Mouse (Mus musculus) cerebral cortex, adult 2 months (tissue): Measurements from ENCODE around the gene Erbb4.

Experiments
- WGBS: fragments of 180-500 bp; shearing (Covaris S2); methylation state at CpG from one replicate; pipeline ENCODE4 v1.1.7; 2018; 5-methylcytosine and 5-hydroxymethylcytosine counted together

Gene Erbb4

DNA sequence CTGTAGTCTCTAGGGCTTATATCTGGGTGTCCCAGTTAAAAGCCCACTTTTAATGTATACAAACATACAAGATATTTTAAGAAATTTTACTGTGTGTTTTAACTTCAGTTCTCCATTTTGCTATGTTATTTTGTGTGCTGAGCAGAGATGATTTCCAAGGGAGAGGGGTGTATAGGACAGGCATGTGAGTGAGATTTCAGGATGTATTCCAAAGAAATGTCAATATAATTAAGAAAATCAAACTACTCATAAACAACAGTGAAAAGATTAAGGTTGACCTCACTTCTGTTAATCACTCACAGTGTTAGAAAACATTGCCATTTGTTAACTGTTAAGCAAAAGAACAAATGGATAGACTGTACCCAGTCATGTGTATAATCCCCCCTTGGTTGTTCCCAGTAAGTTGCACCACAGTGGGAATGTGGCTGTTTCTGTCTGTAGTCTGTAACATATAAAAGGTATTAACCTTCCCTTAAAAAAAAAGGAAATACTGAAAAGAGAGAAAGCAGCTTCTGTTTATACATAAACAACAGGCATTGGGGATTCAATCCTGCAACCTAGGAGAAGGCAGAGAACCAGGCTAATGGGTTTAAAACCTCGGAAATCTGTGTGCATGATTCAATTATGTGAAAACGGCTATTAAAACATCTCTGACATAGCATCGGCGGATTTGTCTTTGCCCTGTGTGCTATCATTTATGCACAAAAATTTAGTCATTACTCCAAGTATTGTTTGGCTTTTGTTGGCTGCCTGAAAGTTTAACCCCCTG, 84.5 kb downstream of the Erbb4 start:
- WGBS = 59% methylated on average over 4 of the region's 4 CpGs

DNA sequence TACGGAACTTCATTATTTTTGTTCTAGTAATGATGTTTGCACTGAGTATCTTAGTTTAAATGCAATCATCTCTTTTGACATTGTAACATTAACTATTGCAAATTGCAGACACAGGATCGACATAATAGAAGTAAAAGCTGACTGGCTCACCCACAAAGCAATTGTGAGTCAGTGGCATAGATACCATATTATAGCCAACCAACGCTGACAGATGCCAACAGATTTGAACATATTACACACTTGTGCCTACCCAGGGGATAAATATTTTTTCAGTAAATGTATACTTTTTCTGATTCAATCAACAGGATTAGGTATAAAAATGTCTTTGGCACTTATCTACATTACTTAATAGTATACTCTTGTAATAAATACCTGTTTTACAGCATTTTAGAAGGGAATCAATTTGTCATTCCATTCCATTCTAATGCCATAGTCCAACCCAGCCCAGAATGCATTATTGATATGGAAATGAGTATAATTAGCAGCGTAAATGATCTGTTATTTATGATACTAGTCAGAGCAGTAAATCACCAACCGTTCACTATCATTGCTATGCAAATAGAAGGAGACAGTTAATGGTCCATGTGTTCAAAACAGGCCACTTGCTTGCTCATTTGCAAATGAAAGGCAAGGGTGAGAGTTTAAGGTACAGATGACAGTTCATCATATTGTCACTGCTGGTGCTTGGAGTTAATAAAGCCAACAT, 97.9 kb downstream of the Erbb4 start:
- 67% methylated on average over 5 of the region's 5 CpGs for WGBS

GRCm38 (mm10) chr1:69001371-69001770, 106.5 kb downstream of the Erbb4 start:
- WGBS = 45% methylated on average over 3 of the region's 3 CpGs

DNA sequence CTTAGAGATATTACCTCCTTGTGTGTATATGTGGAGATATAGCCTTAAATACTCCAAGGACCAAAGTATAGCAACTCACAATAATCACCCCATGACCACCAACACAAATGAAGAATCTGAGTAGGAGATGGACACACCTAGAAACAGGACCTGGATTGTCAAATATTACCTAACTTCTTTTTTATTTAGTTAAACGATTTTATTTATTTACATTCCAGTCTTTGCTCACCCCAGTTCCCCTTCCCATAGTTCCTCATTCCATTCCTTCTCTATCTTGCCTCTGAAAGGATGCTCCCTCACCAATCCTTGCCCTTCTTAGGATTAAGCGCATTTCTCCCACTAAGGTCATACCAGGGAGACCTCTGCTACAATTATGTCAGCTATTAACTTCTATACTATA, 128.6 kb downstream of the Erbb4 start:
- 82% methylated on average over 2 of the region's 2 CpGs for WGBS

DNA sequence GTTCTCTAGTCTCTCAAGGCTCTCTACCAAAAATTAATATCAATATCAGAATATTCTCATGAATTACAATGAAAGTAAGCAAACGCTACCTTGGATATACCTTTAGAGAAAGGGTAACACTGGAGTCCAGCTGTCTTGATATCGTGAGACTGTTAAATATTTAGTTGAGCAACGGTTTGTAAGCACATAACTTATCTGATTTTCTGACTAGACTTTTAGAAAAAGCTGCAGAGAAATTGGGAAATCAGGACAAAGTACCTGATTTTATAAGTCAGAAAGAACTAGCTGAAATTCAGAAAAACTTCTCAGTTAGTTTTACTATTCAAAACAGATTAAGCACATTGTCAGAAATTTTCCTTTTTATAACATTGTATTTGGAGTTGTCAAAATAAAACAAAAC, 129.3 kb downstream of the Erbb4 start:
- WGBS = 85% methylated on average over 3 of the region's 3 CpGs

DNA sequence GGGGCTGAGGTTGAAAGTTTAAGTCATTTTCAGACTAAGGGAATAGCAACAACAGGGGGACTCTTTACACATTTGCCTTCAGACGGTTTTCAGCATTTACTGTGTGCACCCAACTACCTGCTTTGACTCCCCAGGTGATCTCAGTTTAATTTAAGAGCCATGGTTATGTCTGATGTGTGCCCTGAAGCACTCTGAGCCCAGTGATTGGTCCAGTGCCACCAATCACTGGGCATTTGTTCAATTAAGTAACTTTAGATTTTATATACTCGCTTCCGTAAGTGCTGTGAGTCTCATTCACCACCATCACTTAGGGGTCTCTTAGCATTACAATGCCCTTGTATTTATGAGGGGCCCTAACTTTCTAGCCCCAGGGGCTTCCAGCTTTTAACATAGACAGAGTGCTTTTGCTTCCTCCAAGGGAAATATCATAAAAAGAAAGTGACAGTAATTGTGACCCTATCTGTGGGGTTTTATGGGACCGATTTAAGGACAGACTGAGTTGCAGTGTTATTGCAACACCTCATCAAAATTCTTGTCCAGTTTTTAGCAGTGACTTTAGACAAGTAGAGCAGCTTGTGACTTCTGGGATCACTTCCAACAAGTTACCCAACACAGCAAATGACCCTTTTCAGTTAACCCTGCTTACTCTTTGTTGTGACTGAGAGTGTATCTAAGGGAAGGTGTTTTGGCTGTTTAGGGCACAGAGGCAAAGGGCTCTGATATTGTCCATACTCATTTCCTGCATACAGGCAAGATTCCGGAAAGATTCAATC, 134.3 kb downstream of the Erbb4 start:
- whole genome bisulfite sequencing = 75% methylated on average over 5 of the region's 5 CpGs

GRCm38 (mm10) chr1:68961365-68962116, 146.3 kb downstream of the Erbb4 start:
- WGBS = 44% methylated on average over 2 of the region's 2 CpGs

- WGBS = 68% methylated on average over 4 of the region's 4 CpGs
Measured at GRCm38 (mm10) chr1:68956766-68957533, 150.9 kb downstream of the Erbb4 start.

GRCm38 (mm10) chr1:68955482-68955881, 152.4 kb downstream of the Erbb4 start:
- WGBS = 60% methylated on average over 2 of the region's 2 CpGs

GRCm38 (mm10) chr1:68943141-68943540, 164.7 kb downstream of the Erbb4 start:
- 85% methylated on average over 2 of the region's 2 CpGs for WGBS

DNA sequence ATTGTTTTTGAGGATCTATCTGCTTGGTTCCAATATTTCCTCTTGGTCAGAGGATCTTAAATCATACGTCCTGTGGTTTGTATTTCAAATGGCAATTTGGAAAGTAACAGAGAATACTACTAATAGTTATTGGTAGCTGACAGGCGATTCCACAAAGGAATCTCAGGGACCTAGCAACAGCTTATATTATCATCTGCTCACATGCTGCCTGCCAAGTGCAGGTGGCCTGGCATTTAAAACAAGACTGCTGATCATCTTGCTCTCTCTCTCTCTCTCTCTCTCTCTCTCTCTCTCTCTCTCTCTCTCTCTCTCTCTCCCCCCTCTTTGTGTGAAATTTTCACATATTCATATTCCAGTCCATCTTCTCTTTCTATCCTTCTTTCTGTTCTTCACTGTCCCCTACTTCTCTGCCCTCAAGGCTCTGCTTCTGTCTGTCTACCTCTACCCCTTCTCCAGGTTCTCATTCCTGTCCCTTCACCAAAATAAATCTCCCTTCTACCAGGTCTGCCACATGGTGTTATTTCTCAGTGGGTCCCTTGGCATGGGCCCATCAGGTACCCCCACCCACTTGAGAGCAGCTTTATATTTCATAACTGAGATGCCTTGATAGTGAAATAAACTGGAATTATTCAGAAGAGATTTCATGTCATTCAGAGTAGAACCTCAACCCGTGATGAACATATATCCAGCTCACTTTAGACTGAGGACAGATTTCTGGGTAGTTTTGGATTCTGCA, 174.4 kb downstream of the Erbb4 start:
- 85% methylated on average over 3 of the region's 3 CpGs for WGBS

DNA sequence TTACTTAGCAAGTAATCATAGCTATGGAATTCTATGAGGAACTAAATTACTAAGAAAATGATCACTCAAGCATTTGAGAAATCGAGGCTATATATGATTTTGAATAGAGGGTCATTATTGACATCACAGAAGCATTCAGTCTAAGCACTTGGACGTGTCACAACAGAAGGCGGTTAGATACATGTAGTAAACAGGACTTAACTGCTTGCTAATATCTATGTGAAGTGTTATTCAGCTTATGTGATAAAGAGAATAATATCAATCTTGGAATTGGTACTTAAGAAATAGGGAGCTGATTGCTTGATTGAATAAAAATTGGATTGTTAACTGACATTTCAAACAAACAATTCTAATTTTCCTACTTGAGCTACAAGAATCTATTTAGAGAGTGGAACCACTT, 190.0 kb downstream of the Erbb4 start:
- WGBS = 60% methylated on average over 3 of the region's 3 CpGs

DNA sequence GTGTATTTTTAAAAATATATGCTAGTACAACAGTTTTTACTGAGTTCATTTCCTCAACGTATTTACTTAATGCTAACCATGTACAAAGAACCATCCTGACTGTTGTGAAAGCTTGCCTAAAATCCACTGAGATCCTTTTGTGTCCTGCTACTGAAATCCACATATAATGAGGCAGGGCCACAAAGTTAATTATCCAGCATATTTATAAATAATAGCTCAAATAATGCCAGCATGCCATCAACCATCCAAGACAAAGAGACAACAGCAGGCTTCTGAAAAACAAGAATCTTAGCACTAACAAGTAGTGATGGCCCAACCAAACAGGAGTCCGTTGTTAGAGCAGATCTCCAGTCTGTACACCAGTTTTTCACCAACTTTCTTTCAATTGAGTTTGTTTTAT, 215.8 kb downstream of the Erbb4 start:
- 70% methylated on average over 2 of the region's 2 CpGs for WGBS

DNA sequence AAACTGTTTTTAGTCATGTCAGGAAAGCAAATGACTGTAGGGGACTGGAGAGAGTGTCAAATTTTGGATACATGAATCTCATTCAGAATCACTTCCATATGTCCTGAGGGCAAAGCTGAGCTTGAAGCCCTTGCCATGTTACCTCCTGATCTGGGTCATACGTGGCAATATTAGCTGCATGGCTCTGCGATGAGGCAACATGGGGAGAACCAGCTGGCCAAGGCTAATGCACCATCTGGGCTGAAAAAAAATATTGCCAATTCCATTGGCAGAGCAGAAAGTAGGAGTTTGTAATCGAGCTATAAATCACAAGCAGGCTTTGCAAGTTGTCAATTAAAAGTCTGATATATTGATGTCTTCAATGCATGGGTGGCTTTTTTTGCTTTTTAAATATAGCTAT, 221.0 kb downstream of the Erbb4 start:
- WGBS = 38% methylated on average over 3 of the region's 3 CpGs

GRCm38 (mm10) chr1:68874954-68875353, 232.9 kb downstream of the Erbb4 start:
- 63% methylated on average over 8 of the region's 8 CpGs for WGBS

DNA sequence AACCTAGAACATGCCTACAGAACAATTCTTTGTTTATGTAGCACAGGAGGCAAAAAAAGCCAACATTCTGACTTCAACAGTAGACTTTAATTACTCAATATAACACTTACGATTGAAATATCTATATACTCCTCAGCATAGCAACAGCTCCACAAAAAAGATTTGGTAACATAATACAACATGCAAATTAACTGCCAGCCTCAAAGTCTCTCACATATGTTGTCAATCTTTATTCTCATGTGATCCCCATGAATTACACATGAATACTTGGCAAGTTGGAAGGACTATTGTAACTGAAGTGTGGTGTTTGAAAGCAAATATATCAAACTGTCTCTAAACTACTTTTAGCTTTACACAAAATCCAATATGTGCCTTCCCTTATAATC, 234.2 kb downstream of the Erbb4 start:
- 40% methylated on average over 1 of the region's 1 CpGs for WGBS

DNA sequence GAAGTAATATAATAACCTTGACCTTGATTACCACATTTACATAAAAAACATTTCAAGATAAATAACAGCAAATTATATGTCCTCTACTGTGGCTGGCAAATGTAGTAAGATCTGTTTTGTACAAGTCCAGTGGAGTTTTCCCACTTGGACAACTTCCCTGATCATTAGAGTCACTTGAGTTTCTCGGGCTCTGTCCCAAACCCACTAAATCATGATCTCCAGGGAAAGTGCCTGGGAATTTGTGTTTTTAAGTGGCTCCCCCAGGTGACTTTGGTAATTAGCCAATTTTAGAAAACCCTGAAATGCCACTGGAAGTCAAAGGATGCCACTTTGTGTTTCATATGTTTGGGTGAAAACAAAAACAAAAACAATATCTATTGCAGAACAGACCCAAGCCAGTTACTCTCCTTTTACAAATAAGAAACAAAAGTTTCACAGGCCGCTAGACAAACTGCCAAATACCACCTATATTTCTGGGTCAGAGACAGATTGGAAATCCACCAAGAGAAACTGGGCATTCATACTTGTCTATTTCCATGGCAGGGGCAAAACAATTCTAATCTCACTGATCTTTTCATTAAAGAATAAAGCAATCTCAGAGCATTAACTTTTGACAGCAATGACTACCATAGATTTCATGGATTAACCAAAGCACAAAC, 234.8 kb downstream of the Erbb4 start:
- 58% methylated on average over 2 of the region's 2 CpGs for WGBS

GRCm38 (mm10) chr1:68860341-68860740, 247.5 kb downstream of the Erbb4 start:
- 73% methylated on average over 2 of the region's 2 CpGs for WGBS

- WGBS = 76% methylated on average over 4 of the region's 4 CpGs
Measured at GRCm38 (mm10) chr1:68859480-68859879, 248.4 kb downstream of the Erbb4 start.

DNA sequence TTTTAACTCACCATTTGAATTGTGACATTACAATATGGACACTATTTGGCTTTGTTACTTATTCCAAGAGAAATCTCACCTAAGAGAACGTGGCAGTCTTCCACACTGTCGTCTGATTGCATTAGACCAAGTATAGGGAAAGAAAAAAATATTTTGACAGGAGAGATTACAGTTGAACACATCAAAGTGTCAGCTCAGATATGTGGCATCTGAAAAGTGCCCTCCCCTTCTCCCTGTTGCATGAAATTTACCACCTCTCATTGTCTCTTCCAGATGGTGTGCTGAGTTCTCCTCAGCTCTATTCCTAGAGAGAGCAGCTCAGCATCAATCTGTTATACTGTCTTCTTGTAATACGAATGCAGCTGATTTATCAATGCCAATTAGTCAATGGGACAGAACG, 268.5 kb downstream of the Erbb4 start:
- WGBS = 56% methylated on average over 4 of the region's 4 CpGs
